Mouse (Mus musculus) lung, adult 2 months (tissue): ENCODE results near the gene Il4i1. TPM values are rescaled to one million over a fixed set of nuclear protein-coding genes. Genes with fewer than 3 reads are reported as not detected.
A peak's percentile ranks its signal among the peaks of the same experiment; 100 is the strongest.
"Not testable (repeated sequence)": the region's sequence is repeated elsewhere in the genome, so short reads cannot be mapped to it uniquely, and the experiment has no call there.

Source experiments
- DNase-seq: peaks from one replicate; pipeline ENCODE4 v3.0.0; 2022
- H3K4me1 ChIP-seq: fragments of 200-500 bp; 2 replicates; pipeline ENCODE4 v1.6.1; 2011; ENCODE audit warnings: low read length; ENCODE audit not compliant: control insufficient read depth, insufficient read depth
- H3K4me3 ChIP-seq: fragments of 200-500 bp; replicated peaks from 2 replicates; pipeline ENCODE3; 2011; ENCODE audit warnings: low read depth, mild to moderate bottlenecking, control low read depth, low read length; ENCODE audit errors: extremely low read depth
- CTCF ChIP-seq: fragments of 200-500 bp; IDR thresholded peaks from 2 replicates; pipeline ENCODE4 v1.5.1; 2011; ENCODE audit warnings: mild to moderate bottlenecking, low read length, control low read depth; ENCODE audit not compliant: insufficient read depth
- POLR2A ChIP-seq: fragments of 200-500 bp; IDR thresholded peaks from 2 replicates; pipeline ENCODE4 v1.6.1; 2011; ENCODE audit warnings: low read depth, mild to moderate bottlenecking, control low read depth, low read length, borderline replicate concordance; ENCODE audit errors: extremely low read depth
- WGBS: fragments of 180-500 bp; shearing (Covaris S2); methylation state at CpG from one replicate; pipeline ENCODE4 v1.1.7; 2018; 5-methylcytosine and 5-hydroxymethylcytosine counted together
- polyA plus RNA-seq: library from polyadenylated mRNA; depleted of rRNA; stranded (reverse); fragments of >200 nt; gene quantifications from 2 replicates; pipeline ENCODE4 v1.2.3, GENCODE M21; 2012

The Il4i1 gene
- polyA plus RNA-seq, 1 experiment: 7.6 TPM

DNA sequence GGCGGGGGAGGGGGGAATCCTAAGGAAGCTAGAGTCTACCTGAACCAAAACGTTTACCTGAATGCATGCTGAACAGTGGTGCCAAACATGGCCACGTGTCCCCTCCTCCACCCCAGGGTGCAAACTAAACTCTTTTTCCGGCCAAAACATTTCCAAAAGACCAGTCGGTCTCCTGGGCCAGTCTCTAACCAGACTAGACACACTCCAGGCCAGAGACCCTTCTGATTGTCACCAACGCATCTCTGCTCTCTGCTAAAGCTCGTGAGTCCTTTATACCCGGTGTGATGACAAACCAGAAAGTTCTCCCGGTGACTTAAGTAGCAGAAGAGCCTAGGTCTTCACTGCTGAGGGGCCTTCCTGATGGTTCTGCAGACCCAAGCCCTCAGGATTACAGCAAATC is 51.6 kb downstream of the Il4i1 start:
- 33% methylated on average over 9 of the region's 9 CpGs for WGBS
- no peak for DNase-seq
- Histone ChIP-seq H3K4me3 (no peak overlapping the region), H3K4me1 (peaks cover 26% of the 10 kb centered on the region)
- TF ChIP-seq POLR2A (no peak), CTCF (no peak)

- DNase-seq: peak; percentile 66
- 5% methylated on average over 16 of the region's 16 CpGs for WGBS
- peaks cover 26% of the 10 kb centered on the region for H3K4me1 ChIP-seq
- H3K4me3 ChIP-seq: peak overlapping the region; percentile 61
- TF ChIP-seq CTCF: no peak
- TF ChIP-seq POLR2A: peak; percentile 35; the same call in 1 of the 2 replicates
These were observed 52.3 kb downstream of the Il4i1 start for GRCm38 (mm10) chr7:44868465-44868864.

DNA sequence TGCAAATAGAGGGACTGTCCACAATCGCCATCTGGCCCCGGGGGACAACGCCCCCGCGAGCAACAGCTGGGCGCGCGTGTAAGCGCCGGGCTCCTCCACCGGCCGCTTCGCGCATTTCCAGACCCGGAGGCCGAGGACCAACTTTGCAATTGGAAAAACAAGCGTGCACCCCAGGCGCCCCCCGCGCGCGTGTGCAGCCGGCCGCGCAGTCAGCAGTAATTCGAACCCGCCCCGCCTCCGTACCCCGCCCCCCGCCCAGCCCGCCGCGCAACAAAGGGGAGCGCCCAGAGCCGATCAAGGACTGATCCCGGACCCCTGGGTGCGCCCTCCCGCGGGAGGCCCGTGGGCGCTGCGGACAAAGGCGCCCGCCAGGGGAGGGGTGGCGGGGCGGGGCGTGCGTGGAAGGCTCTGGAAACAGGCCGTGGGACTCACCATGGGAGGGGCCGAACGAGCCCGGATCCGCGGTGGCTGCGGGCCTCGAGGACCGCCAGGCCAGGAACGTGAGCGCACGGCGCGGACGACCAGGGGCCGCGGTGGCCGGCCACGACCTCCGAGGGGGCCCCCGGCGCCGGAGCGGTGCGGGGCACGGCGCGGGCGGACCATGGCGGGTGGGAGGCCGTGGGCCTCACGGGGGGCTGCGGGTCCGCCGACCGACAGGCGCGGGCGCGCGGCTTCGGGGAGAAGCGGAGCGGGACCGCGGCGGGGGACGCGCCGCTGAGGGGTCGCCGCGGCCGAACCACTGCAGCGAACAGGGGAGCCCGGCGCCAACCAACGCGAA is 52.9 kb downstream of the Il4i1 start:
- under 1% methylated on average over 97 of the region's 108 CpGs for WGBS
- Histone ChIP-seq H3K4me3 (peak overlapping the region; percentile 61), H3K4me1 (peaks cover 26% of the 10 kb centered on the region)
- TF ChIP-seq CTCF: no peak
- DNase-seq: peak; percentile 75

DNA sequence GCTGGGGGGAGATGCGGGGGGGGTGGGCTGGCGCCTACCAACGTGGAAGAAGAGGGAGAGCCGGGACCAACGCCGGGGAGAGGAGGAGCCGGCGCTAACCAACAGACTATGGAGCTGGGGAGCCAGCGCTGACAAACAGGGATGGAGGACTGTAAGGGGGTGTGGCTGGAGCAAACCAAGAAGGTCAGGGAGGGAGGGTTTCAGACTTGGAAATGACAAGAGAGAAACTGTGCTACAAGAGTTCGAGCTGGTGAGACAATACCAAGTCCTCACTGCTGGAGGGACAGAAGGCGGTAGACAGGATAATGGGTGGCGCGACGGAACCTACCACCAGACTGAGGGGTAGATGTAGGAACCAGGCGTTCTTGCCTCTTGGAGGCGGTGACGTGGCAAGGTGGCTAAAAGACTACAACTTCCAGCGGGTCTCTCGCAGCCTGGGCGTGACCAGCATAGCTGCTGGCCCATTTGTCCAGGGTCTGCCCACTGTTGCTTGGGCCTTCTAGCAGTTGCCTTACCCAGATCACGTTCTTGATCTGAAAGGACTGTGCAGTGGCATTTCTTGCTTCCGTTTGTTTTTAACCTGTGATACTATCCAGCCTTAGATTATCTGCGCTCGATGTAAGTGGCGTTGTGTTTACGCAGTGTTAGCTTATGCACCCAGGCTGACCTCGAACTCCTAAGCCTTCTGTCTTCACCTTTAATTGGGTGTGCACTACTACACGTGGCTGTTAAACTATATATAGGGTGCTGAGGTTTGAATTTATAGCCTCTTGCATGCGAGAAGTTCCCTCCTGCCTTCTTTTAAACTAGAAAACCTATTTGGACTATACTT is 53.7 kb downstream of the Il4i1 start, which contains the start of gene Ptov1:
Gene Ptov1 (minus strand): TSS at position 92 of the 832 bp plus-strand sequence.
- WGBS: 4% methylated on average over 29 of the region's 29 CpGs
- TF ChIP-seq POLR2A (peak; percentile 89; the same call in 1 of the 2 replicates), CTCF (0 out of 2 replicates have a peak, but pooled peaks have one; percentile 4)
- peaks cover 26% of the 10 kb centered on the region for H3K4me1 ChIP-seq

GRCm38 (mm10) chr7:44870614-44871013 is 54.4 kb downstream of the Il4i1 start:
- H3K4me1 ChIP-seq: peaks cover 21% of the 10 kb centered on the region
- WGBS: 72% methylated on average over 6 of the region's 6 CpGs
- DNase-seq: no peak
- no peak for TF ChIP-seq POLR2A
- no peak for TF ChIP-seq CTCF
- H3K4me3 ChIP-seq: no peak overlapping the region

More for the DNA sequence above, 53.7 kb downstream of the Il4i1 start, which contains the start of gene Ptov1:
- peak within 1 kb of the TSS; percentile 61 for H3K4me3 ChIP-seq
- peak; percentile 87 for DNase-seq

GRCm38 (mm10) chr7:44871181-44871580 is 55.0 kb downstream of the Il4i1 start:
- no peak for TF ChIP-seq POLR2A
- TF ChIP-seq CTCF: no peak
- DNase-seq: no peak
- 83% methylated on average over 1 of the region's 1 CpGs for WGBS
- H3K4me1 ChIP-seq: peaks cover 18% of the 10 kb centered on the region
- no peak overlapping the region for H3K4me3 ChIP-seq

GRCm38 (mm10) chr7:44871774-44872173 is 55.6 kb downstream of the Il4i1 start:
- WGBS: 94% methylated on average over 2 of the region's 2 CpGs
- H3K4me3 ChIP-seq, DNase-seq: not testable (repeated sequence)
- peaks cover 12% of the 10 kb centered on the region for H3K4me1 ChIP-seq

DNA sequence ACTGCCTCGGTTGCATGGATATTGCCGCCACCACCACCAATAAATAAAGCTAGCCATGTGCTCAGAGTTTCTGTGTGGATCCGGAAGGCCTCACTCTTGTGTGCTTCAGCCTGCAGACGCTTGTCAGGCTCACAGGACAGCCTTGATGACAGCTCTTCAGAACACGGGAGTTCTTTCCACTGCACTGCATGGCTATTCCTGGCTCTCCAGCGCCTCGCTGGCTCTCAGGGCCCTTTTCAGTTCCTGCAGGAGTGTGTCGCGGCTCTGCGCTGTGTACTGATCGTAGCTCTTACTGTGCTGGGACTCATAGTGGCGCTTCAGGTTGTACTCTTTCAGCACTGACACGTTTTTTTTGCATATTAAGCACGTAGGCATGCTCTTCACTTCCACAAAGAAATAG is 61.6 kb downstream of the Il4i1 start:
- 82% methylated on average over 14 of the region's 14 CpGs for WGBS
- H3K4me1 ChIP-seq: no peaks in the 10 kb centered on the region
- H3K4me3 ChIP-seq: no peak overlapping the region
- TF ChIP-seq POLR2A: no peak
- TF ChIP-seq CTCF: no peak
- no peak for DNase-seq

- no peak overlapping the region for H3K4me3 ChIP-seq
- DNase-seq: no peak
- 91% methylated on average over 3 of the region's 3 CpGs for WGBS
- TF ChIP-seq CTCF: no peak
- TF ChIP-seq POLR2A: no peak
- H3K4me1 ChIP-seq: no peaks in the 10 kb centered on the region
These were observed 66.8 kb downstream of the Il4i1 start for GRCm38 (mm10) chr7:44883036-44883435.
